Mouse (Mus musculus) G1E (cell line): ENCODE results near the gene Nxnl2.

Experiments
- CTCF ChIP-seq: IDR thresholded peaks from 2 replicates; pipeline ENCODE4 v1.5.1; 2012; ENCODE audit warnings: low read depth, low read length, inconsistent platforms, mixed read lengths
- GATA1 ChIP-seq: IDR thresholded peaks from 2 replicates; pipeline ENCODE4 v1.6.1; 2012; ENCODE audit warnings: borderline replicate concordance, low read length, inconsistent platforms, mixed read lengths
- TAL1 ChIP-seq: conservative IDR thresholded peaks from 2 replicates; pipeline ENCODE4 v1.6.1; 2012; ENCODE audit warnings: low read depth, low read length, inconsistent platforms, mixed read lengths

- TF ChIP-seq CTCF (no peak), TAL1 (no peak), GATA1 (no peak)
Measured at GRCm38 (mm10) chr13:51131179-51131578, 39.6 kb upstream of the Nxnl2 start.
